Mouse (Mus musculus): ENCODE measurements at regions not wholly inside any gene's neighbourhood (a gene's known extent, or its start where the extent isn't known, plus 50 kb on each side); places are given as distances from the start of the nearest gene placed in this dataset.
"Not testable (repeated sequence)": the region's sequence is repeated elsewhere in the genome, so short reads cannot be mapped to it uniquely, and the experiment has no call there.

- DNase-seq: peak; percentile 48
Measured at GRCm38 (mm10) chr6:107012938-107013511, 213.1 kb upstream of the Crbn start.

GRCm38 (mm10) chr6:107019126-107019525, 219.2 kb upstream of the Crbn start:
- DNase-seq: no peak

GRCm38 (mm10) chr6:107045177-107045576, 245.3 kb upstream of the Crbn start:
- DNase-seq: no peak

- DNase-seq: no peak
Measured at GRCm38 (mm10) chr6:107051604-107052003, 251.7 kb upstream of the Crbn start.

GRCm38 (mm10) chr6:107052180-107052579, 252.3 kb upstream of the Crbn start:
- no peak for DNase-seq

- DNase-seq: no peak
Measured at GRCm38 (mm10) chr6:107059001-107059765, 259.3 kb upstream of the Crbn start.

GRCm38 (mm10) chr6:107062886-107063565, 263.1 kb upstream of the Crbn start:
- no peak for DNase-seq

GRCm38 (mm10) chr6:107070441-107070840, 270.6 kb upstream of the Crbn start:
- DNase-seq: no peak

GRCm38 (mm10) chr6:107092600-107092999, 292.7 kb upstream of the Crbn start:
- no peak for DNase-seq

- DNase-seq: no peak
Measured at GRCm38 (mm10) chr6:107128716-107129115, 328.8 kb upstream of the Crbn start.

- DNase-seq: no peak
Measured at GRCm38 (mm10) chr6:107167736-107168491, 361.7 kb upstream of the Lrrn1 start.

- no peak for DNase-seq
Measured at GRCm38 (mm10) chr6:107218309-107218708, 311.3 kb upstream of the Lrrn1 start.

- no peak for DNase-seq
Measured at GRCm38 (mm10) chr6:107218721-107219120, 310.8 kb upstream of the Lrrn1 start.

- no peak for DNase-seq
Measured at GRCm38 (mm10) chr6:107222602-107223001, 307.0 kb upstream of the Lrrn1 start.

- DNase-seq: not testable (repeated sequence)
Measured at GRCm38 (mm10) chr6:107229843-107230242, 299.7 kb upstream of the Lrrn1 start.

- no peak for DNase-seq
Measured at GRCm38 (mm10) chr6:107237692-107238091, 291.9 kb upstream of the Lrrn1 start.

GRCm38 (mm10) chr6:107243981-107244380, 285.6 kb upstream of the Lrrn1 start:
- DNase-seq: no peak

- DNase-seq: no peak
Measured at GRCm38 (mm10) chr6:107280348-107280747, 249.2 kb upstream of the Lrrn1 start.

- DNase-seq: no peak
Measured at GRCm38 (mm10) chr6:107290850-107291249, 238.7 kb upstream of the Lrrn1 start.

- no peak for DNase-seq
Measured at GRCm38 (mm10) chr6:107303676-107304369, 225.7 kb upstream of the Lrrn1 start.

- no peak for DNase-seq
Measured at GRCm38 (mm10) chr6:107319565-107319964, 210.0 kb upstream of the Lrrn1 start.

- DNase-seq: no peak
Measured at GRCm38 (mm10) chr6:107350503-107350902, 179.1 kb upstream of the Lrrn1 start.

- DNase-seq: no peak
Measured at GRCm38 (mm10) chr6:107375274-107375673, 154.3 kb upstream of the Lrrn1 start.

Data from kidney, postnatal 10 days (tissue).